Mouse (Mus musculus) G1E (cell line): ENCODE results near the gene Slc25a21. TPM values are rescaled to one million over a fixed set of nuclear protein-coding genes. Genes with fewer than 3 reads are reported as not detected.

ENCODE experiments used
- ATAC-seq: 2 replicates; pipeline ENCODE4 v1.8.0; 2016; ENCODE audit warnings: mild to moderate bottlenecking; ENCODE audit not compliant: insufficient number of reproducible peaks, poor library complexity, low FRiP score, severe bottlenecking; ENCODE audit errors: extremely low read depth
- DNase-seq: peaks from one replicate; pipeline ENCODE4 v3.0.0; 2012; ENCODE audit warnings: low spot score
- H3K27me3 ChIP-seq: 2 replicates; pipeline ENCODE4 v1.6.1; 2012; ENCODE audit warnings: mild to moderate bottlenecking, low read length, inconsistent platforms; ENCODE audit not compliant: insufficient read depth
- H3K36me3 ChIP-seq: replicated peaks from 2 replicates; pipeline ENCODE3; 2012; ENCODE audit warnings: mild to moderate bottlenecking, inconsistent platforms
- H3K4me1 ChIP-seq: 2 replicates; pipeline ENCODE4 v1.6.1; 2012; ENCODE audit warnings: low read depth, low read length, inconsistent platforms, mixed read lengths; ENCODE audit not compliant: insufficient read depth
- H3K4me3 ChIP-seq: 2 replicates; pipeline ENCODE4 v1.5.1; 2012; ENCODE audit warnings: low read depth, mild to moderate bottlenecking, inconsistent platforms, low read length, moderate library complexity, mixed read lengths
- H3K9me3 ChIP-seq: replicated peaks from 2 replicates; pipeline ENCODE4 v1.6.1; 2012; ENCODE audit warnings: inconsistent platforms
- CTCF ChIP-seq: IDR thresholded peaks from 2 replicates; pipeline ENCODE4 v1.5.1; 2012; ENCODE audit warnings: low read depth, low read length, inconsistent platforms, mixed read lengths
- GATA1 ChIP-seq: IDR thresholded peaks from 2 replicates; pipeline ENCODE4 v1.6.1; 2012; ENCODE audit warnings: borderline replicate concordance, low read length, inconsistent platforms, mixed read lengths
- GATA2 ChIP-seq: IDR thresholded peaks from 2 replicates; pipeline ENCODE4 v1.6.1; 2012; ENCODE audit warnings: low read depth, low read length, inconsistent platforms, borderline replicate concordance
- POLR2AphosphoS5 ChIP-seq: IDR thresholded peaks from 2 replicates; pipeline ENCODE4 v1.6.1; 2012; ENCODE audit warnings: low read depth, low read length, inconsistent platforms; ENCODE audit not compliant: insufficient replicate concordance
- TAL1 ChIP-seq: conservative IDR thresholded peaks from 2 replicates; pipeline ENCODE4 v1.6.1; 2012; ENCODE audit warnings: low read depth, low read length, inconsistent platforms, mixed read lengths
- polyA plus RNA-seq: library from polyadenylated mRNA; stranded (reverse); fragments of >175 nt; gene quantifications from 2 replicates; pipeline ENCODE4 v1.2.3, GENCODE M21; 2012
- total RNA-seq, 2 experiments: library from RNA; stranded (forward) in 1 of 2; stranded (reverse) in 1 of 2; fragments of 200-1000 nt in 1 of 2; fragments of >200 nt in 1 of 2; fragmentation: Nextera tagmentation in 1 of 2; gene quantifications; 2 replicates each; pipeline ENCODE4 v1.2.3; 2014 to 2017

Gene Slc25a21
- total and polyA plus RNA-seq, 3 experiments: 9.7 to 32.0 (median 14.6) TPM

DNA sequence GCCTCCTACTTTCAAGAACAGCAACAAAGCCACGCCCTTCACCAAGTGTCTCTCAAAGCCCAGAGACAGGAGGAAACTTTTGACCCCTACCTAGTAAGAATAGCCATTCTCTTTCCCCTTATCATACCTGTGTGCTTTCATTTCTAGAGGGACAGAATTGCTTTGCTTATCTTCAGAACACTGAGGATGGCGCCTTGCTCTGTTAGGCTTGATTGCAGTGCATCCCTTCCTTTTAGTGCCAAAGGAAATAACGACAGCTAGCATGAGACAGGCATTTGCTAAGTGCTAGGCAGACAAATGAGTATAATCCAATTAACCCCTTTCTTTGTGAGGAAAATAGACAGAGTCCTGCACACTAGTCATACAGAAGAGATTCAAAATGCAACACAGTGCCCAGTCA, 34.4 kb downstream of the Slc25a21 start:
- ATAC-seq (no peak), DNase-seq (no peak)
- no peak overlapping the region for H3K4me3 ChIP-seq
- peaks cover 18% of the 10 kb centered on the region for H3K36me3 ChIP-seq
- no peak for TF ChIP-seq CTCF
- no peak for TF ChIP-seq GATA2
- no peak for TF ChIP-seq GATA1
- TF ChIP-seq POLR2AphosphoS5: no peak
- no peak for TF ChIP-seq TAL1
- H3K4me1 ChIP-seq: peaks cover 7% of the 10 kb centered on the region
- H3K9me3 ChIP-seq: no peaks in the 10 kb centered on the region
- no peaks in the 10 kb centered on the region for H3K27me3 ChIP-seq

DNA sequence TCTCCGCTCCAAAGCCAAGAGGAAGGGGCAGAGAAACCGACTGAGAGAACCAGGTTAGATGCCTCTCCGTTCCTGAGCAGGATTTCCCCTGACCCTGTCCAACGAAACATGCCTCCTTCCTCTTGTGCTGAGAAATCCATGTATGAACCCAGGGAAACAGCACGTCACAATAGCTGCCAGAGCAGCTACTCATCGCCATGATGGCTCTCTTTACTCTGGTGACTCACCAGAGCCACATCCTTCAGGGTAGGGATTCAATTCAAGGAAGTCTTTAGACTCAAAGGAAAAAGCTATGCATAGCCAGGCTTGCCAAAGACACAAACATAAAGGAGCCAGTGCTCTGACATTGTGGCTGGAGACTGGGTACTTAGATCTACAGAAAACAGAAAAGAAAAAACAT, 37.4 kb downstream of the Slc25a21 start:
- TF ChIP-seq CTCF: no peak
- TF ChIP-seq GATA1: no peak
- ATAC-seq (no peak), DNase-seq (no peak)
- Histone ChIP-seq H3K27me3 (no peaks in the 10 kb centered on the region), H3K4me1 (peaks cover 7% of the 10 kb centered on the region), H3K9me3 (no peaks in the 10 kb centered on the region), H3K4me3 (no peak overlapping the region), H3K36me3 (peaks cover 17% of the 10 kb centered on the region)

- H3K4me3 ChIP-seq: no peak overlapping the region
- H3K9me3 ChIP-seq: no peaks in the 10 kb centered on the region
- H3K36me3 ChIP-seq: peaks cover 17% of the 10 kb centered on the region
- H3K4me1 ChIP-seq: peaks cover 7% of the 10 kb centered on the region
- H3K27me3 ChIP-seq: no peaks in the 10 kb centered on the region
- no peak for TF ChIP-seq POLR2AphosphoS5
- TF ChIP-seq CTCF: no peak
- TF ChIP-seq TAL1: no peak
- TF ChIP-seq GATA2: no peak
- no peak for TF ChIP-seq GATA1
- ATAC-seq (no peak), DNase-seq (no peak)
Observed at GRCm38 (mm10) chr12:57158266-57158665, 39.0 kb downstream of the Slc25a21 start.

- peaks cover 8% of the 10 kb centered on the region for H3K36me3 ChIP-seq
- H3K4me1 ChIP-seq: no peaks in the 10 kb centered on the region
- TF ChIP-seq CTCF (no peak), GATA2 (no peak), POLR2AphosphoS5 (no peak), TAL1 (no peak), GATA1 (no peak)
- no peak overlapping the region for H3K4me3 ChIP-seq
- H3K27me3 ChIP-seq: no peaks in the 10 kb centered on the region
- H3K9me3 ChIP-seq: no peaks in the 10 kb centered on the region
- ATAC-seq (no peak), DNase-seq (no peak)
Observed at GRCm38 (mm10) chr12:57138937-57139336, 58.3 kb downstream of the Slc25a21 start.

DNA sequence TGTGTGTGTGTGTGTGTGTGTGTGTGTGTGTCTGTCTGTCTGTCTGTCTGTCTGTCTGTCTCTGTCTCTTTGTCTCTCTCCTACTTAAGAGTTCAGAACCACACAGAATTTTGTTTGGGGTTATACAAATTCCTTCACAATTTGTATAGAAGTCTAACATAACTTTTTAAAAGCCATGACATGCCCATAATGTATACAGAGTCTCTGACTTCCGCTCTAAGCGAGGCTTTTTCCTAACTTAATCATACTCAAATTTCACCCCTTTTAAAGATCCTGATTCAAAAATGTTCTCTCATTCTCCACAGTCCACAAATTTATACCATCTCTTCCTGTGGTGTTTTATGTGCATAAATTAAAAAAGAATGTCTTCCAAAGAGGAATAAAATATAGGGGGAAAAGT, 59.5 kb downstream of the Slc25a21 start:
- no peaks in the 10 kb centered on the region for H3K9me3 ChIP-seq

GRCm38 (mm10) chr12:57118602-57119001, 78.7 kb downstream of the Slc25a21 start:
- H3K36me3 ChIP-seq: peaks cover 2% of the 10 kb centered on the region
- TF ChIP-seq CTCF (no peak), POLR2AphosphoS5 (no peak), GATA1 (no peak), GATA2 (no peak), TAL1 (no peak)
- no peak for ATAC-seq

More for the DNA sequence above, 59.5 kb downstream of the Slc25a21 start:
- TF ChIP-seq CTCF: no peak
- TF ChIP-seq TAL1: no peak
- no peak for TF ChIP-seq GATA2
- TF ChIP-seq POLR2AphosphoS5: no peak
- no peak for TF ChIP-seq GATA1
- no peaks in the 10 kb centered on the region for H3K4me1 ChIP-seq
- DNase-seq (no peak), ATAC-seq (no peak)
- no peaks in the 10 kb centered on the region for H3K27me3 ChIP-seq
- H3K4me3 ChIP-seq: no peak overlapping the region
- peaks cover 6% of the 10 kb centered on the region for H3K36me3 ChIP-seq

GRCm38 (mm10) chr12:57115516-57115915, 81.8 kb downstream of the Slc25a21 start:
- H3K36me3 ChIP-seq: no peaks in the 10 kb centered on the region
- H3K9me3 ChIP-seq: no peaks in the 10 kb centered on the region
- no peak for ATAC-seq
- H3K27me3 ChIP-seq: no peaks in the 10 kb centered on the region
- TF ChIP-seq TAL1: no peak
- no peak for TF ChIP-seq CTCF
- TF ChIP-seq GATA1: no peak
- no peak for TF ChIP-seq GATA2
- TF ChIP-seq POLR2AphosphoS5: no peak
- no peak for DNase-seq
- no peak overlapping the region for H3K4me3 ChIP-seq
- no peaks in the 10 kb centered on the region for H3K4me1 ChIP-seq

More at GRCm38 (mm10) chr12:57118602-57119001, 78.7 kb downstream of the Slc25a21 start:
- Histone ChIP-seq H3K4me1 (no peaks in the 10 kb centered on the region), H3K4me3 (no peak overlapping the region), H3K9me3 (no peaks in the 10 kb centered on the region), H3K27me3 (no peaks in the 10 kb centered on the region)
- DNase-seq: no peak
